16 mouse cellular contexts compared by ENCODE assay signal in the genomic region with DNA sequence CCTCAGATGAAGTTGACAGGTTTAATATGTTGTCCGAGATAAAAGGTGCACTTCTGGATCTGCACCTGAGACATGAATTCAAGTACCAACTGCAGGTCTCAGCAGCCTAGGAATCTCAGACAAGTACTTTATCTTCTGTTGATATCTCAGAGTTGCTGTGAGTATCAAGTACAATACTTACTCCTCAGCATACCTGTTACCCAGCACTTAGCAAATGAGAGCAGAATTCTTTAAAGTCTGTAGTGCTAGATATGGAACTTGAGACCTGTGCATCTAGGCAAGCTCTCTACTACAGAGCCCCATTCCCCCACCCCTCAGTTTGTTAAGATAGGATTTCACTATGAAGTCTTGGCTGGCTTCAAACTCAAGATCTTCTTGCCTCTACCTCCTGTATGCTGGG.
"Had no signal": no experiment of that assay in that cellular context is flagged by ENCODE, and none has a peak within 500 bp of the region (broad histone marks: within the 10 kb centered on the region; RNA-seq: fewer than 3 reads in every experiment).

No protein-coding gene starts in this region.

- H3K4me2 ChIP-seq: neural tube, embryonic 13.5 days; neural tube, embryonic 15.5 days; stomach, embryonic 15.5 days had no signal

- H3K36me3 ChIP-seq: neural tube, embryonic 13.5 days; neural tube, embryonic 15.5 days; stomach, embryonic 15.5 days had no signal

- H3K27me3 ChIP-seq: neural tube, embryonic 13.5 days; neural tube, embryonic 15.5 days; stomach, embryonic 15.5 days had no signal

- H3K4me1 ChIP-seq: stomach, embryonic 15.5 days had no signal

- H3K9me3 ChIP-seq: neural tube, embryonic 13.5 days; neural tube, embryonic 15.5 days; stomach, embryonic 15.5 days had no signal

- H3K4me3 ChIP-seq: neural tube, embryonic 13.5 days; neural tube, embryonic 15.5 days; stomach, embryonic 15.5 days had no signal

- H3K27ac ChIP-seq: neural tube, embryonic 13.5 days; neural tube, embryonic 15.5 days; stomach, embryonic 15.5 days; stomach, postnatal 0 days had no signal

- DNase-seq: retina, postnatal 1 day; right cerebral cortex, adult 18-20 months; right cerebral cortex, postnatal 14 days; right cerebral cortex, postnatal 25 days; right cerebral cortex, postnatal 4 days; spleen, adult 18-20 months; thymus, adult 18-20 months; thymus, adult 2 months; thymus, postnatal 14 days; thymus, postnatal 25 days; thymus, postnatal 36 days; thymus, postnatal 4 days had no signal

- H3K9ac ChIP-seq: neural tube, embryonic 13.5 days; neural tube, embryonic 15.5 days; stomach, embryonic 15.5 days had no signal
